Mouse (Mus musculus) frontal cortex, postnatal 10 days (tissue): ENCODE results near the gene Ap1ar.

ENCODE experiments used
- DNase-seq, 2 experiments: peaks; one replicate each; pipeline ENCODE4 v3.0.0; 2022; ENCODE audit warnings: low spot score in 2 of 2, mixed read lengths in 1 of 2

Ap1ar gene

DNA sequence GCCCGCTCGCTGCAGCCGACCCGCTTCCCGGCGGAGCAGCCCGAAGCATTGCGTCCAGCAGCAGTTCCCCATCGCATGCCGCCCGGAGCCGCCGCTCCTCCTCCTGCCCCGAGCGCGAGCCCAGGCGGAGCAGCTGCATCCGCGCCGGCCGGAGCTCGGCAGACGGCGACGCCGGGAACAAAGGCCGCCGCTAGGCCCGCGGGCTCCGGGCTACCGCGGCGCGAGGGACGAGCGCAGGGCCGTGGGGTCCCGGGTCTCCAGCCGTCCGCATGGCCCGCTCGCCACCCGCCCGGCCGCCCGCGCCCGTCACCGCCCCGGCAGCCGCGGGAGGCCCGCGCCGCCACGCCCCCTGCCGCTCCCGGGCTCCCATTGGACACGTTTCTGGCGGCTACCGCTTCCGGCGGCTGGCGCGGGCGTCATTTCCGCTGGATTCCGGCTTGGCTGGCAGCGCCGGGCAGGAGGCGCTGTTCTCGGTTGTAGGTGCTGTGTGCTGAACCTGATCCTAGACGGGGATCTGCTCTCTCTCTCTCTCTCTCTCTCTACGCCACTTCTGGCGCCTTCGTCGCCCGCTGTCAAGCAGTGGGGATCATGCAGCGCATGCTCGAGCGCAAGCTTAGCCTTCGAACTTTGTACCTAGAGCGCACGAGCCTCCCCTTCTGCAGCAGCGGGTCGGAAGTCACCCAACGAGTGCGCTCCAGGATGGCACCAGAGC lies at the start of gene Ap1ar:
Gene Ap1ar, minus strand, starts transcription at position 370 of the 712 bp plus-strand sequence.
- peak; percentile 92 to 96 for DNase-seq

DNA sequence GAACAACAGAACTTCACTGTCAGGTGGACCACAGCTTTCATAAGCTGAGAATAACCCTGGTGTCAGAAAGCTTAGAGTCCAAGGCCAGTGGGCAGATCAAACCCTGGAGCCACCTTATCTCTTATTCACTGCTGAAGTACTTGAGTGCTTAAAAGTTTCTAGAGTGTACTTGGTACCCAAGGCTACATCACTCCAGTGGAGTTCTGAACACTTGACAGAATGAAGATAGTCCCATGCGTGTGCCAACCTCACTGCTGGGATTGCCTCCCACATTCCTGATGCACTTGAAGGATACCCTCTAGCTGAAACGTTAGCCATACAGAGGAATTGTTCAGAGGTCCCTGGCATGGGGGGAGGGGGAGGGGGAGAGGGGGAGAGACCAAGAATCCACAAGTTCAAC lies 44.4 kb upstream of the Ap1ar start:
- DNase-seq: no peak

GRCm38 (mm10) chr3:127879968-127880367 lies 42.6 kb upstream of the Ap1ar start:
- DNase-seq: no peak

DNA sequence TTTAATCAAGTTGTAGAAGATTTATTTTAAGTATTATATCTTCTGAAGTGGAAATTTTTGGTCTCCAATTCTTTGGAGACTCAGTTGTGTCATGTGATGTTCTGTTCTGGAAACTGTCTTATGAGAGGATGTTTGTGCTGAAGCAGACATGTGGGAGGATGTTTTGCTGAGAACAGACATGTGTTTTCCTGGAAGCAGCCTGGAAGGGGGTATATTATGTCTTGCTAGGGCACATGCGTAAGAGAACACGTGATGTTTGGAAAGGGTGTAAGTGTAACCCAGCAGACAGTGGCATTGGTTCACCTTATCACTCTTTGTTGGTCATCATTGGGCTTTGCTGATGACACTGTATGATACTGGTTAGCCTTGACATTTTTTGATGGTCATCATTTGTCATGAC lies 38.2 kb upstream of the Ap1ar start:
- DNase-seq: no peak

DNA sequence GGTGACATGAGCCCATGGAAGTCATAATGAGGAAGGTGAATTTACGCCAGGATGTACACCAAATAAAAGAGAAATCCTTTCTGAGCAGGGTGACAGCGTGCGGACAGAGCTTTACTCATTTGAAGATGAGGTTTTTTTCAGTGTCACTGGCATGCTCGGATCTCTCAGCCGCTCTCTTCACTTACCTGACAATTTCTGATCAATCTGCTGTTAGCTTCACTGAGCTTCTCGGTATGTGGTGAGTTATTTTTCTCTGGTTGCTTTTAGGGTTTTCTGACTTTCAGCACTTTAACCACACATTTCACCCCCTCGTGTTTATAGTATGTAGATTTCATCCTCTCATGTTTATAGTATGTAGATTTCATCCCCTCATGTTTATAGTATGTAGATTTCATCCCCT lies 37.7 kb upstream of the Ap1ar start:
- no peak for DNase-seq

- no peak for DNase-seq
These were observed 37.0 kb upstream of the Ap1ar start for GRCm38 (mm10) chr3:127874254-127874883.

DNA sequence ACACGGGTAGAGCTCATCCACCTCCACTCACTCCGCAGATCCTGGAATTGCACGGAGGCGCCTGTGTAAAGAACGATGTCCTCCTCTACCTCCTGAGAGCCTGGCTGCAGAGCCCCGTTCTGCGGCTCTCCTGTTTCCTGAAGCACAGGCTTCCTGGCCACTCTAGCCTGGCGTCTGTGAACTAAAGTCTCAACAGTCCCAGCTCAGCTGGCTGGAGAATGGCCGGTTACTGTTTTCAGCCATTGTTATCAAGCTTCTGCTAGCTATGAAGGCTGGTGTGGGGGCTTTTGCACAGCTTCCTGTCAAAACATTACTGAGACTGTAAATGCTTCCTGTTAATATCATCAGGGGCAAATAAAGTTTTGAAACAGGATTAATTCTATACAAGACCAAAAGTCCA lies 34.3 kb upstream of the Ap1ar start:
- no peak for DNase-seq

DNA sequence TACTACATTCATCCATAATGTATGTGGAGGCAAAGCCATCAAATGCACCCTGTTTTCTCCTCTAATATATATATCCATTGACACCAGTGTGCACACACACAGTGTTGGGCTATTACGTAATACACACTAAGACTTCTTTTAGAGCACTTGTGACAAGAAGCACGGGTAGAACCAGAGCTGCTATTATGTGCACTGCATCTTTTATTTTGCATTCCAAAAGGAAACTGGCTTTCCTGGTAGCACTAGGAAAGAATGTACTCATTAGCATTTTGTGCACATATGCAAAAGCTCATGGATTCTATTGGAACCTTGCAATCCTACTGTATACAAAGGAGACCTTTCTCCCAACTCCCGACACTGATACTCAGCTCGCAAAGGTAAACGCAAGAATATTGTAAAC lies 31.6 kb upstream of the Ap1ar start:
- no peak for DNase-seq

GRCm38 (mm10) chr3:127868046-127868758 lies 30.9 kb upstream of the Ap1ar start:
- no peak for DNase-seq

DNA sequence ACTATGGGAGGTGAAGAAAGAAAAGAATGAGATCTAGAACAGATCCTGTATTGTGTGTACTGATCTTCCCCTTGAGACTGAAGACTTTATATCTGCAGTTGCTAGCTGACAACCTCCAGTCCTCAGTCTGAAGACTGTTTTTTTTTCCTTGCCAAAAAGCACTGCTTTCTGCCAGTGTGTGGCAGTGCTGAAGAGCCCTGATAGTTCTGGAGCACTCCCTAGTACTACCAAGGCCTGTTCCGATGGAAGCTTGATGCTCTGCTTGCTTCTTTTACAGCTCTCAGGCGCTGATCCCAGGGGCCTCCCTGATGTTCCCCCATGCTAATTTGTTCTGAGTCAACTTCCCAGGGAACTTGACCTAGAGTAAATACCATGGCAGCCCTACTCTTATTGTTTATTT lies 26.9 kb upstream of the Ap1ar start:
- DNase-seq: no peak

- DNase-seq: no peak
These were observed 26.2 kb upstream of the Ap1ar start for GRCm38 (mm10) chr3:127863571-127863970.

GRCm38 (mm10) chr3:127862479-127862878 lies 25.2 kb upstream of the Ap1ar start:
- DNase-seq: no peak

GRCm38 (mm10) chr3:127861340-127861739 lies 24.0 kb upstream of the Ap1ar start:
- no peak for DNase-seq

GRCm38 (mm10) chr3:127853431-127854206 lies 16.3 kb upstream of the Ap1ar start:
- DNase-seq: peak; percentile 27 to 67

- DNase-seq: no peak
These were observed 15.4 kb upstream of the Ap1ar start for GRCm38 (mm10) chr3:127852722-127853121.

- no peak for DNase-seq
These were observed 13.7 kb upstream of the Ap1ar start for GRCm38 (mm10) chr3:127850776-127851646.

DNA sequence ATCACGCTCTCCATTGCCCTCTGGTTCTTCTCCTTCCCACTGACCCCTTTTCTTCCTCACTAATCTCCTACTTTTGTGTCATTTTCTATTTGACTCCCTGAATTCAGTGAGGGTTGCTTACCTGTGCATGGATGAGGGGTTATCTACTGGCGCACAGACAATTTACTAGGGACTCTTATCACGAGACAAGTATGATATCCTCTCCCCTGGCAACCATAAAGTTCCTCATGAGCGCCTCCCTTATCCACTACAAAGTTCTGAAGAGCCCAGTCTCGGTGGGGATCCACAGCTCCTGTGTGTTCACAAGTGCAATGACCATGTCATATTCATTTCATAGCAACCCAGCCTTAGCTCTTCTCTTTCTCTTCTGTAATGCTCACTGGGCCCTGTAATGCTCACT lies 12.6 kb upstream of the Ap1ar start:
- no peak for DNase-seq

DNA sequence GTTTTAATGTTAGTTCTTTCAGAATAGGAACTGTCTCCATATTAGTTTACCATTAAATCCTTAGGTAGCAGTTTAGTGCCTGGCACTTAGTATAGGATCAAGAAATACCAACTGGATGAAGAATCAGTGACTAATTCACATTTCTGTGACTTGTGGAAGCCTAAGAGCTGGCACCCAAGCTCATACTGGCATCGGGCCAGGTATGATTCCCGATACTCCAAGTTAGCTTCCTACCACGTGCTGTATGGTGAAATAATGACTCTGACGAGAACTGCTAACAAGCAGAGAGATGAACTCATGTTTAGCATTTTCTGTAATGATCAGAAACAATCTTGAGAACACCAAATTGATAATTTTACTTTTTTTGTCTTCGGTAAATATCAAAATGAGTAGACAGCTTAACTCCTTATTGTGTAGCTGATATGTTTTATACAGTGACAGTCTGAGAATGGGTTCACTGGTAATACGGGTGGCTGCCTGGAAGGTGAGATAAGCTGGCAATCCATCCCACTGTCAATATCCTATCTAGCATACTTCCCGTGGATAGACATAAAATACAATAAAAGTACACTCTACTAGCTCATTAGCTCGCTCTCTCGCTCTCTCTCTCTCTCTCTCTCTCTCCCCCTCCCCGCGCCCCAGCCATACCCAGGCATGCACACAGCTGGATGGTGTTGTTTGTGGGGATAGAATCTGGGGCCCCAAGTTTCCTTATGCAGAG lies 10.9 kb upstream of the Ap1ar start:
- no peak for DNase-seq

DNA sequence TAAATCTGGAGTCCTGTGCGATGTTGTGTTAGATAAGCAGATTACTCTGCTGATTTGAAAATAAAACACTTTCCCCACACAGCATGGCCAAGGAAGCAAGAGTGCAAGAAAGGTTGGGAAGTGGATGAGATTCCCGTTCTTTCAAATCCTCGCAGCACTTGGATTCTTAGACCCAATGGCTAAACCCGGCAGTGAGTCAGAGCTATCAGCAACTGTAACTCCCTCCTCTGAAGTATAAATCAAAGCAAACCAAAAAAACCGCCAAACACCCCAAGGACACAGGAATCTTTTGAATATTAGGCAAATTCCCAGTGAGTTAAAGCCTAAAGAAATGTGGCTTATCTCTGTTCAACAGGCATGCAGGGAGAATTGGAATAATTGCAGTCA lies 6.6 kb upstream of the Ap1ar start:
- DNase-seq: no peak

- DNase-seq: no peak
These were observed 6.1 kb upstream of the Ap1ar start for GRCm38 (mm10) chr3:127843324-127843940.
